Mouse (Mus musculus) liver, adult 2 months (tissue): ENCODE measurements around the gene Herpud2.

ENCODE experiments used
- CTCF ChIP-seq: fragments of 200-500 bp; IDR thresholded peaks from 2 replicates; pipeline ENCODE4 v1.5.1; 2011; ENCODE audit warnings: low read depth, low read length, control low read depth
- POLR2A ChIP-seq: fragments of 200-500 bp; IDR thresholded peaks from 2 replicates; pipeline ENCODE4 v1.6.1; 2011; ENCODE audit warnings: low read length, control low read depth; ENCODE audit not compliant: insufficient read depth; ENCODE audit errors: extremely low read depth

- TF ChIP-seq CTCF (no peak), POLR2A (no peak)
Observed at GRCm38 (mm10) chr9:25132253-25132652, 19.4 kb downstream of the Herpud2 start.
